Mouse (Mus musculus) liver, embryonic 14.5 days (tissue): ENCODE results near the gene Chrnb4.

Experiments
- CTCF ChIP-seq: IDR thresholded peaks from 2 replicates; pipeline ENCODE4 v1.5.1; 2016; ENCODE audit warnings: antibody characterized with exemption, low read depth, control low read depth
- EP300 ChIP-seq: IDR thresholded peaks from 2 replicates; pipeline ENCODE4 v1.6.1; 2016; ENCODE audit warnings: antibody characterized with exemption, low read depth

DNA sequence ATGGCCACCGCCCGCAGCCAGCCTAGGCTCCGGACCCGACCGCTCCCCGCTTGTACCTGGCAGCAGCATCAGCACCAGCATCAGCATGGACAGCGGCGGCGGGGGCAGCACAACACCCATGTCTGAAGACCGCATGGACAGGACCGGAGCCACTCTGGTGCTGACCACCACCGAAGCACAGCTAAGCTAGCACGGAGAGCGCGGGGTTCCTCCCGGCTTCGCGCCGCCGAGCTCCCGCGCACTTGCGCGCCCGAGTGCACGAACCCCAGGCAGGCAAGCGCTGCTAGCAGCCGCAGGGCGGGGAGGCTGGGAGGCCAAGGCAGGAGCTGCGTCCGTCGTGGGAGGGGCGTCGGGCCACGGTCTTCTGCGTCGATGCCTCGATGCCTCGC is 22.3 kb downstream of the Chrnb4 start, which contains the start of gene Chrna3:
- no peak for TF ChIP-seq CTCF
- TF ChIP-seq EP300 = no peak
